Mouse (Mus musculus): ENCODE results near the gene Lclat1. TPM values are rescaled to one million over a fixed set of nuclear protein-coding genes. Genes with fewer than 3 reads are reported as not detected.
A peak's percentile ranks its signal among the peaks of the same experiment; 100 is the strongest.
"Not testable (repeated sequence)": the region's sequence is repeated elsewhere in the genome, so short reads cannot be mapped to it uniquely, and the experiment has no call there.

Lclat1 gene
- polyA plus RNA-seq, 1 experiment from 2014 or later = 24.3 TPM

DNA sequence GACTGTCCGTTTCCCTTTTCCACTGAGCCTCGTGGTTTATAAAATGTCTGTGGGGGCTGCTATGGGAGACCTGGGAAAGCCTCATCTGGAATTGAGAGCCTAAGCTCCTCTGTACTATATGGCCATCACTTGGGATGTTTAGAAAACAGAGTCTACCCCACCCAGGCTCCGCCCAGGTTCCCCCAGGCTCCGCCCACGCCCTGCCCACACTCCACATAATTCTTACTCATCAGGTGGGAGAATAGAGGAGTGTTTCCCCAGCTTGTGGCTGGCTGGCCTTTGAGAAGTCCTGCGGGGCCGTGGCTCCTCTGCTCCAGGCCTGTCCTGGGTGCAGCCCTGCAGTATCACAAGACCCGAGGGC, 143.3 kb downstream of the Lclat1 start:
- Histone ChIP-seq H3K9me3 (ENCODE audit: control insufficient read depth) (no peaks in the 10 kb centered on the region), H3K4me1 (replicated peaks; ENCODE audit: control insufficient read depth, insufficient read depth, low read length) (no peaks in the 10 kb centered on the region), H3K9ac (ENCODE audit: low read depth, low read length) (no peak overlapping the region), H3K4me3 (ENCODE audit: low read depth, low read length) (no peak overlapping the region), H3K27ac (ENCODE audit: low read depth, low read length) (no peak overlapping the region), H3K4me2 (replicated peaks; ENCODE audit: low read depth) (no peak overlapping the region), H3K36me3 (ENCODE audit: control insufficient read depth, insufficient read depth) (no peaks in the 10 kb centered on the region), H3K27me3 (replicated peaks; ENCODE audit: control insufficient read depth, insufficient read depth, low read length) (no peaks in the 10 kb centered on the region)
- TF ChIP-seq CTCF (IDR thresholded peaks at IDR 0.05; ENCODE audit: low read depth) = no peak
- 65% methylated on average over 8 of the region's 8 CpGs for WGBS
- 0 out of 2 replicates have a peak, but pooled peaks have one; percentile 19 for ATAC-seq

DNA sequence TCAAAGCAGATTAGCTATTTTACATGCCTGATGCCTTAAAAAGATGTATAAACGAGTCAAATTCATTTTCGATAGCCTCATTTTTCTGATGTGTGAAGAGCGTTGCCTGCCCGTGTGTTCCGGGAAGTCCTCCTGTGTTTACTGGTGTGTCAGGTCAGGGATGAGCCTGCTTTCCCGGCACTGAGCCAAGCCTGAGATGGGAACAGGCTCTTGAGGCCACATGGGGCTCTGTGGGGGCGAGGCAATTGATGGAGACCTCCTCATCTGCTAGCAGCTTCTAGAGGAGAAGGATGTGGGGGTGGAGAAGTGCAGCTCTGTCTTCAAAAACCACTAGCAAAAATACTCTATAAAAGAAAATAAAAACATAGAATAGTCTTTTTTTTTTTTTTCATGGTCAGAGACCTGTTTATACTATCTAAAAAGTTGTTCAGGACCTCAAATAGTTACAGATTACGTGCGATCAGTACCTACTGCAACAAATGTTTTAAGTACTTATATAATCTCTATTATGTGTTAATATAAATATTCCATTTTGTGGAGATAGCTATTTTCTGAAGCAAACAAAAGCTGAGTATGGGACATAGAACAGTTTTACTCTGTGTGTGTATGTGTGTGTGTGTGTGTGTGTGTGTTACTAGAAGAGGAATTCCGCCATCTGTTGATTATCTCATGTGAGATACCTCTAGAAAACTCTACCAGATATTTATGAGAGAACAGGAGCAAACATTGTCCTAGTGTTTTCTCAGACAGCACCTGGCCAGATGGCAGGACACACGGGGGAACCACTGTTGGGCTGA, 144.2 kb downstream of the Lclat1 start:
- no peaks in the 10 kb centered on the region for H3K4me1 ChIP-seq (replicated peaks; ENCODE audit: control insufficient read depth, insufficient read depth, low read length)
- WGBS = 52% methylated on average over 11 of the region's 11 CpGs
- no peak overlapping the region for H3K9ac ChIP-seq (ENCODE audit: low read depth, low read length)
- H3K4me3 ChIP-seq (ENCODE audit: low read depth, low read length) = no peak overlapping the region
- no peaks in the 10 kb centered on the region for H3K9me3 ChIP-seq (ENCODE audit: control insufficient read depth)
- no peak for TF ChIP-seq CTCF (IDR thresholded peaks at IDR 0.05; ENCODE audit: low read depth)
- H3K4me2 ChIP-seq (replicated peaks; ENCODE audit: low read depth) = no peak overlapping the region
- no peaks in the 10 kb centered on the region for H3K27me3 ChIP-seq (replicated peaks; ENCODE audit: control insufficient read depth, insufficient read depth, low read length)
- no peak for ATAC-seq
- H3K36me3 ChIP-seq (ENCODE audit: control insufficient read depth, insufficient read depth) = no peaks in the 10 kb centered on the region
- H3K27ac ChIP-seq (ENCODE audit: low read depth, low read length) = no peak overlapping the region

DNA sequence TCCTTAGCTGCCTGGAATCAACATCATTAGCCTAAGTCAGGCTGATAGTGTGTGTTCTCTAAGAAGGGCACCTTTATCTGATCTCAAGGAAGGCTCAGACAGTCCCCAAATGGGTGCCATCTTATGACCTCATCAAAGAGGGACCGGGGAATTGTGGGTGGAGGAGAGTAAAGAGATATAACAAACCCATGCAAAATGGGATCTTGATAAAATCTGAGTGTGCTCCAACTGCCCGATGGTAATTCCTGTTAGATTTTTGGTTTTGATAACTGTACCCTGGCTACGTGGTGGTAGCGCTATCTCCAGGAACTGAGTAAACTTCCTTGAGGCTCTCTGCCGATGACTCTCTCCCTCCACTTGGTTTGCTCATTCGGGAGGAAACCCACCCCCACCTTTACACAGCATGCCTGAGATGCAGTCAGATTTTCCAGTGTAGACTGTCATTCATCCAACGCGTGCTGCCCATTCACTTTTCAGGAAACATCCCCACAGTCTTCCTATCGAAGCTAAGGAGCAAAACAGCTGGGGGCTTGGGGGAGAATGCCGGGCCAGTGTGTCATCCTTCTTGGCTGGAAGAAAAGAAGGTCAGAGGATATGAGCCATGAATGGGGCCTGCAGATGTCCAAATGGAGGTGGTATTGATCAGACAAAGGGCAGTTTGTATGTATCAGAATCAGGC, 145.6 kb downstream of the Lclat1 start:
- Histone ChIP-seq H3K4me2 (replicated peaks; ENCODE audit: low read depth) (no peak overlapping the region), H3K4me3 (ENCODE audit: low read depth, low read length) (no peak overlapping the region), H3K27ac (ENCODE audit: low read depth, low read length) (no peak overlapping the region), H3K9ac (ENCODE audit: low read depth, low read length) (no peak overlapping the region), H3K9me3 (ENCODE audit: control insufficient read depth) (no peaks in the 10 kb centered on the region), H3K4me1 (replicated peaks; ENCODE audit: control insufficient read depth, insufficient read depth, low read length) (no peaks in the 10 kb centered on the region), H3K36me3 (ENCODE audit: control insufficient read depth, insufficient read depth) (no peaks in the 10 kb centered on the region), H3K27me3 (replicated peaks; ENCODE audit: control insufficient read depth, insufficient read depth, low read length) (no peaks in the 10 kb centered on the region)
- WGBS = 74% methylated on average over 10 of the region's 10 CpGs
- no peak for TF ChIP-seq CTCF (IDR thresholded peaks at IDR 0.05; ENCODE audit: low read depth)
- no peak for ATAC-seq

DNA sequence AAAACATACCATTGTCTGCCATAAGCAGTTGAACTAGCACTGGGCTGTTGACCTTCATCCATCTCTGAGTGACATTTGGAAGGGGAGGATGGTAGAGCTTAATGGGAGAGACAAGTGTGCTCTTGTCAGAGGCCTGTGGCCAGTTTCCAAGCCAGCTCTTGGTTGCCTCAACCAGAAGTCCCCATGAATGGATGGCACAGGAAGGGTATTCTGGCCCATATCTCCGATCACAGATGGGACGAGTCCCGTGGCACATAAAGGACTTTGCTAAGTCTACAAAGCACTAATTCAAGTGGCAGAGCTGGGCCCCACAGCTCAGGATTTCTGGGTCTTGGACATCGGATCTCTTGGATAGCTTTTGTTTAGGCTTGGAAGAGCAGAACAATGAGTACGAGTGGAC, 148.0 kb downstream of the Lclat1 start:
- no peak overlapping the region for H3K4me3 ChIP-seq (ENCODE audit: low read depth, low read length)
- H3K4me1 ChIP-seq (replicated peaks; ENCODE audit: control insufficient read depth, insufficient read depth, low read length) = no peaks in the 10 kb centered on the region

DNA sequence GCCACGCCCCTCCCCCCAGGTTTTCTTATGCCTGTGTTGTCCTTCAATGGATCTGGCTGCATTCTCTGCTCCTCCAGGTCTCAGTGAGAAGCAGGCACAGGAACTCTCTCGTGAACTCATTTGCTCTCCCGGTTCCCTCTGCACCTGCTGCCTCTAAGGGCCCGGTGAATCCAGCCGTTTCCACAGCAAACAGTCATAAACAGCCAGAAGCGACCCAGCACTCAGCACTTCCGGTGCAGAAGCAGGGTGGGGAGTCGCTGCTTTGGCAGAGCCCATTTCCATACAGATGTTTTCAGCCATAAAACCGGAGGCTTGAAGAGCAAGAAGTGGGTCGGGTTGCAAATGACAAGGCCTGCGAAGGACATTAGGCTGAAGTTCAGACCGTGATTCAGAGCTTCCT, 150.8 kb downstream of the Lclat1 start:
- H3K9ac ChIP-seq (ENCODE audit: low read depth, low read length) = no peak overlapping the region
- WGBS = 10% methylated on average over 12 of the region's 12 CpGs

More for the DNA sequence above, 148.0 kb downstream of the Lclat1 start:
- no peak for TF ChIP-seq CTCF (IDR thresholded peaks at IDR 0.05; ENCODE audit: low read depth)
- no peak for ATAC-seq
- Histone ChIP-seq H3K27ac (ENCODE audit: low read depth, low read length) (no peak overlapping the region), H3K36me3 (ENCODE audit: control insufficient read depth, insufficient read depth) (no peaks in the 10 kb centered on the region), H3K9ac (ENCODE audit: low read depth, low read length) (no peak overlapping the region), H3K27me3 (replicated peaks; ENCODE audit: control insufficient read depth, insufficient read depth, low read length) (no peaks in the 10 kb centered on the region), H3K4me2 (replicated peaks; ENCODE audit: low read depth) (no peak overlapping the region), H3K9me3 (ENCODE audit: control insufficient read depth) (no peaks in the 10 kb centered on the region)
- 90% methylated on average over 5 of the region's 5 CpGs for WGBS

DNA sequence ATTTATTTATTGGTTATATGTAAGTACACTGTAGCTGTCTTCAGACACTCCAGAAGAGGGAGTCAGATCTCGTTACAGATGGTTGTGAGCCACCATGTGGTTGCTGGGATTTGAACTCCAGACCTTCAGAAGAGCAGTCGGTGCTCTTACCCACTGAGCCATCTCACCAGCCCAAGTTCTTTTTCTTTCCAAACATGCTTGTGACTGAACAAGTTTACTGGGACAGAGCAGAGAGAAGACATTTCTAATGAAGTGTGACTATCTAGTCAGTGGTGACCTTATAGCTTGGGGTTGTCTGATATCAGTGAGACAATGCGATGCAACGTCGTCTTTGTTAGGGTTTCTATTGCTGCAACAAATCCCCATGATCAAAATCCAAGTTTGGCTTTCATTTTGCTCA, 151.5 kb downstream of the Lclat1 start:
- H3K27me3 ChIP-seq (replicated peaks; ENCODE audit: control insufficient read depth, insufficient read depth, low read length); H3K4me1 ChIP-seq (replicated peaks; ENCODE audit: control insufficient read depth, insufficient read depth, low read length); H3K9ac ChIP-seq (ENCODE audit: low read depth, low read length); H3K9me3 ChIP-seq (ENCODE audit: control insufficient read depth); H3K27ac ChIP-seq (ENCODE audit: low read depth, low read length); H3K4me3 ChIP-seq (ENCODE audit: low read depth, low read length); H3K4me2 ChIP-seq (replicated peaks; ENCODE audit: low read depth); ATAC-seq; H3K36me3 ChIP-seq (ENCODE audit: control insufficient read depth, insufficient read depth): not testable (repeated sequence)
- 89% methylated on average over 5 of the region's 5 CpGs for WGBS

More for the DNA sequence above, 150.8 kb downstream of the Lclat1 start:
- no peak overlapping the region for H3K4me3 ChIP-seq (ENCODE audit: low read depth, low read length)
- H3K9me3 ChIP-seq (ENCODE audit: control insufficient read depth) = no peaks in the 10 kb centered on the region
- no peak overlapping the region for H3K27ac ChIP-seq (ENCODE audit: low read depth, low read length)
- no peaks in the 10 kb centered on the region for H3K4me1 ChIP-seq (replicated peaks; ENCODE audit: control insufficient read depth, insufficient read depth, low read length)
- H3K4me2 ChIP-seq (replicated peaks; ENCODE audit: low read depth) = peak overlapping the region; percentile 30
- H3K27me3 ChIP-seq (replicated peaks; ENCODE audit: control insufficient read depth, insufficient read depth, low read length) = no peaks in the 10 kb centered on the region
- no peaks in the 10 kb centered on the region for H3K36me3 ChIP-seq (ENCODE audit: control insufficient read depth, insufficient read depth)
- no peak for TF ChIP-seq CTCF (IDR thresholded peaks at IDR 0.05; ENCODE audit: low read depth)
- peak; percentile 93 for ATAC-seq

Measured in intestine, postnatal 0 days (tissue).